Mouse (Mus musculus) ES-E14 (cell line): ENCODE data around the gene Ciz1.

Experiments used
- CHD2 ChIP-seq: IDR thresholded peaks from 2 replicates; pipeline ENCODE4 v1.6.1; 2014; ENCODE audit warnings: mild to moderate bottlenecking, low read depth, low read length, inconsistent platforms
- ZC3H11A ChIP-seq: IDR thresholded peaks from 2 replicates; pipeline ENCODE4 v1.6.1; 2012; ENCODE audit warnings: low read depth, mild to moderate bottlenecking, inconsistent platforms, low read length, borderline replicate concordance
- ZNF384 ChIP-seq: IDR thresholded peaks from 2 replicates; pipeline ENCODE4 v1.6.1; 2012; ENCODE audit warnings: low read depth, low read length, inconsistent platforms

DNA sequence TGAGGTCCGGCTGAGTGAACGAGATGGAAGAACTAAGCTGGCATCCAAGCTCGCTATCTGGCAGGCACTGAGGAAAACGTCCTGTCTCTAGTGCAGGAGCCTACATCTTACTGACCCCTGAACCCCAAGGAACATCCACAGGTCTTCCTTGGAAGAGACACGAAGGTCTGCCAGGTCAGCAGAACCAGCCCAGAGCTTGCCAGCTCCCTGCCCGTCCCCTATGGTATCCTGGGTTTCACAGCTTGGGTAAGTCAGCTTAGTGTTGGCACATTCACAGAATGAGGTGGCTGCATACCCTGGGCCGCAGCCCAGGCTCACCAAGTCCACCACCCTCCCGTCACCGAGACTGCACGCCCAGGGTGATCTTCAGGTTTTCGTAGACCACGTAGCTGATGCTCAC is 63.7 kb downstream of the Ciz1 start:
- TF ChIP-seq ZNF384 (no peak), CHD2 (no peak), ZC3H11A (no peak)
